Mouse (Mus musculus) cortical plate, adult 2 months (tissue): ENCODE data around the gene Ripk1.

ENCODE experiments used
- CTCF ChIP-seq: fragments of 200-500 bp; IDR thresholded peaks from 2 replicates; pipeline ENCODE4 v1.5.1; 2011; ENCODE audit warnings: mild to moderate bottlenecking, control low read depth, low read length; ENCODE audit not compliant: insufficient read depth; ENCODE audit errors: extremely low read depth
- POLR2A ChIP-seq: fragments of 200-500 bp; IDR thresholded peaks from 2 replicates; pipeline ENCODE4 v1.6.1; 2011; ENCODE audit warnings: mild to moderate bottlenecking, low read length, control low read depth; ENCODE audit not compliant: insufficient read depth; ENCODE audit errors: extremely low read depth

DNA sequence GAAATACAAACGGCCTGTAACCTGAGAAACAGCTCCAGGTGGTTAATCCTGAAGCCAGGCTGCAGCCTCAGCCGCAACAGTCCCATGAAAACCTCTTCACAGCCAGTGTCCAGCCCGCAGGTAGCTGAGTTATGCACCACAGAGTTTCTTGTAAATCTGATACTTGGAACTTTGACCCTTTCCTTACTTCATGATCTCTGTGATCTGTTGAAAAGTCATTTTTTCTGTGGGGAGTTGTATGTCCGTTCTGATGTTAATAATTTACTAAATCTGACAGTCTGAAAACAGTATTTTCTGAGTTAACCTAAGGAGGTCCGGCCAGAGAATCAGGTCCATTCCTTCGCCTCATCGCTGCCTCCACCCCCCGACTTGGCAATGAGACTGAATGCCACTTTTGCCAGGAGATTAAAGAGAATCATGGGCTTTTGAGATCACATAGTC lies 36.8 kb downstream of the Ripk1 start:
- TF ChIP-seq CTCF, result no peak
- no peak for TF ChIP-seq POLR2A
